Mouse (Mus musculus) liver, embryonic 11.5 days (tissue): ENCODE data around the gene Ide. TPM values are rescaled to one million over a fixed set of nuclear protein-coding genes. Genes with fewer than 3 reads are reported as not detected.

Source experiments
- ATAC-seq: fragments of 200-750 bp; cut with Nextera tagmentation; replicated peaks from 2 replicates; pipeline ENCODE4 v1.8.0; 2017; ENCODE audit warnings: moderate number of reproducible peaks, mild to moderate bottlenecking, moderate TSS enrichment, moderate library complexity; ENCODE audit not compliant: low FRiP score
- DNase-seq: peaks from one replicate; pipeline ENCODE4 v3.0.0-alpha.2; 2017; ENCODE audit warnings: low spot score
- H3K27ac ChIP-seq: fragments of 300-500 bp; sonication (generic); 2 replicates; pipeline ENCODE4 v1.5.1; 2014; ENCODE audit warnings: mild to moderate bottlenecking, low read depth, low read length, control low read depth
- H3K27me3 ChIP-seq: fragments of 300-500 bp; sonication (generic); replicated peaks from 2 replicates; pipeline ENCODE4 v1.6.1; 2014; ENCODE audit warnings: low read length, mixed read lengths; ENCODE audit not compliant: control insufficient read depth, insufficient read depth
- H3K36me3 ChIP-seq: fragments of 300-500 bp; sonication (generic); 2 replicates; pipeline ENCODE4 v1.6.1; 2014; ENCODE audit warnings: mild to moderate bottlenecking, low read length, moderate library complexity, mixed read lengths; ENCODE audit not compliant: control insufficient read depth, insufficient read depth
- H3K4me1 ChIP-seq: fragments of 300-500 bp; sonication (generic); replicated peaks from 2 replicates; pipeline ENCODE4 v1.6.1; 2014; ENCODE audit warnings: low read length, mixed read lengths; ENCODE audit not compliant: control insufficient read depth, insufficient read depth
- H3K4me2 ChIP-seq: fragments of 300-500 bp; sonication (generic); 2 replicates; pipeline ENCODE4 v1.6.1; 2014; ENCODE audit warnings: mild to moderate bottlenecking, control low read depth, moderate library complexity
- H3K4me3 ChIP-seq: fragments of 300-500 bp; sonication (generic); 2 replicates; pipeline ENCODE4 v1.5.1; 2014; ENCODE audit warnings: low read depth, low read length, control low read depth
- H3K9ac ChIP-seq: fragments of 300-500 bp; sonication (generic); 2 replicates; pipeline ENCODE4 v1.6.1; 2014; ENCODE audit warnings: low read depth, low read length, control low read depth
- H3K9me3 ChIP-seq: fragments of 300-500 bp; sonication (generic); 2 replicates; pipeline ENCODE4 v1.6.1; 2016; ENCODE audit warnings: low read length, inconsistent platforms, mixed read lengths; ENCODE audit not compliant: control insufficient read depth
- WGBS: fragments of 180-500 bp; shearing (Covaris S2); extraction: QIAGEN DNeasy Blood & Tissue Kit; methylation state at CpG from one replicate; pipeline ENCODE4 v1.1.7; 2014; 5-methylcytosine and 5-hydroxymethylcytosine counted together
- polyA plus RNA-seq: library from polyadenylated mRNA; unstranded; fragments of >200 nt; fragmentation: Nextera tagmentation; extraction: Ambion mirVana; gene quantifications from 2 replicates; pipeline ENCODE4 v1.2.1, GENCODE M21; 2014

Gene Ide
- polyA plus RNA-seq, 1 experiment from 2014 or later: 64.2 TPM

- DNase-seq (no peak), ATAC-seq (no peak)
- Histone ChIP-seq H3K4me2 (no peak overlapping the region), H3K4me1 (no peaks in the 10 kb centered on the region), H3K36me3 (peaks cover 4% of the 10 kb centered on the region; the same call in 1 of the 2 replicates), H3K27me3 (no peaks in the 10 kb centered on the region), H3K9me3 (no peaks in the 10 kb centered on the region), H3K4me3 (no peak overlapping the region), H3K27ac (no peak overlapping the region), H3K9ac (no peak overlapping the region)
- WGBS: 86% methylated on average over 16 of the region's 16 CpGs
Observed at GRCm38 (mm10) chr19:37320802-37321619, 16.6 kb downstream of the Ide start.

- WGBS: 85% methylated on average over 4 of the region's 4 CpGs
Observed at GRCm38 (mm10) chr19:37317359-37317758, 20.3 kb downstream of the Ide start.

GRCm38 (mm10) chr19:37315091-37315490 is 22.6 kb downstream of the Ide start:
- no peak for DNase-seq
- H3K9ac ChIP-seq: no peak overlapping the region
- ATAC-seq: no peak
- H3K4me2 ChIP-seq: no peak overlapping the region
- H3K36me3 ChIP-seq: peaks cover 2% of the 10 kb centered on the region; the same call in 1 of the 2 replicates
- no peaks in the 10 kb centered on the region for H3K4me1 ChIP-seq
- 94% methylated on average over 9 of the region's 9 CpGs for WGBS
- no peaks in the 10 kb centered on the region for H3K27me3 ChIP-seq
- H3K4me3 ChIP-seq: no peak overlapping the region
- H3K27ac ChIP-seq: no peak overlapping the region
- H3K9me3 ChIP-seq: no peaks in the 10 kb centered on the region

More at GRCm38 (mm10) chr19:37317359-37317758, 20.3 kb downstream of the Ide start:
- no peaks in the 10 kb centered on the region for H3K4me1 ChIP-seq
- ATAC-seq (no peak), DNase-seq (no peak)
- no peaks in the 10 kb centered on the region for H3K27me3 ChIP-seq
- H3K4me3 ChIP-seq: no peak overlapping the region
- H3K9ac ChIP-seq: no peak overlapping the region
- H3K4me2 ChIP-seq: no peak overlapping the region
- H3K27ac ChIP-seq: no peak overlapping the region
- H3K36me3 ChIP-seq: peaks cover 2% of the 10 kb centered on the region; the same call in 1 of the 2 replicates
- no peaks in the 10 kb centered on the region for H3K9me3 ChIP-seq

- Histone ChIP-seq H3K27ac (no peak overlapping the region), H3K4me1 (no peaks in the 10 kb centered on the region), H3K27me3 (no peaks in the 10 kb centered on the region), H3K4me3 (no peak overlapping the region), H3K9me3 (no peaks in the 10 kb centered on the region), H3K36me3 (peaks cover 6% of the 10 kb centered on the region; the same call in 1 of the 2 replicates), H3K9ac (no peak overlapping the region), H3K4me2 (no peak overlapping the region)
- WGBS: 91% methylated on average over 6 of the region's 6 CpGs
- DNase-seq (no peak), ATAC-seq (no peak)
Observed at GRCm38 (mm10) chr19:37311426-37311825, 26.2 kb downstream of the Ide start.

GRCm38 (mm10) chr19:37310133-37310532 is 27.5 kb downstream of the Ide start:
- Histone ChIP-seq H3K27ac (no peak overlapping the region), H3K4me3 (no peak overlapping the region), H3K4me2 (no peak overlapping the region), H3K27me3 (no peaks in the 10 kb centered on the region), H3K9me3 (no peaks in the 10 kb centered on the region), H3K9ac (no peak overlapping the region), H3K36me3 (peaks cover 6% of the 10 kb centered on the region; the same call in 1 of the 2 replicates), H3K4me1 (no peaks in the 10 kb centered on the region)
- ATAC-seq: no peak
- no peak for DNase-seq
- WGBS: 83% methylated on average over 4 of the region's 4 CpGs

- 88% methylated on average over 7 of the region's 7 CpGs for WGBS
- H3K27ac ChIP-seq: no peak overlapping the region
- DNase-seq (no peak), ATAC-seq (no peak)
- no peak overlapping the region for H3K9ac ChIP-seq
- H3K36me3 ChIP-seq: peaks cover 6% of the 10 kb centered on the region; the same call in 1 of the 2 replicates
- H3K4me2 ChIP-seq: no peak overlapping the region
- no peaks in the 10 kb centered on the region for H3K4me1 ChIP-seq
- H3K9me3 ChIP-seq: no peaks in the 10 kb centered on the region
- H3K27me3 ChIP-seq: no peaks in the 10 kb centered on the region
- H3K4me3 ChIP-seq: no peak overlapping the region
Observed at GRCm38 (mm10) chr19:37308941-37309340, 28.7 kb downstream of the Ide start.

- no peaks in the 10 kb centered on the region for H3K27me3 ChIP-seq
- H3K27ac ChIP-seq: no peak overlapping the region
- no peaks in the 10 kb centered on the region for H3K4me1 ChIP-seq
- H3K9me3 ChIP-seq: no peaks in the 10 kb centered on the region
- H3K36me3 ChIP-seq: peaks cover 6% of the 10 kb centered on the region; the same call in 1 of the 2 replicates
- WGBS: 85% methylated on average over 6 of the region's 6 CpGs
- DNase-seq: no peak
- H3K4me3 ChIP-seq: no peak overlapping the region
- H3K9ac ChIP-seq: no peak overlapping the region
- H3K4me2 ChIP-seq: no peak overlapping the region
- no peak for ATAC-seq
Observed at GRCm38 (mm10) chr19:37307826-37308545, 29.7 kb downstream of the Ide start.

GRCm38 (mm10) chr19:37306176-37306575 is 31.5 kb downstream of the Ide start:
- Histone ChIP-seq H3K4me3 (no peak overlapping the region), H3K27me3 (no peaks in the 10 kb centered on the region), H3K4me1 (no peaks in the 10 kb centered on the region), H3K9ac (no peak overlapping the region), H3K36me3 (peaks cover 6% of the 10 kb centered on the region; the same call in 1 of the 2 replicates), H3K4me2 (no peak overlapping the region), H3K27ac (no peak overlapping the region), H3K9me3 (no peaks in the 10 kb centered on the region)
- ATAC-seq: no peak
- DNase-seq: no peak
- WGBS: 91% methylated on average over 3 of the region's 3 CpGs
